Mouse (Mus musculus) cerebellum, adult 18-20 months (tissue): ENCODE measurements around the gene Rel.
A peak's percentile ranks its signal among the peaks of the same experiment; 100 is the strongest.

Experiments
- DNase-seq, 2 experiments: peaks; one replicate each; pipeline ENCODE4 v3.0.0; 2021

The Rel gene

DNA sequence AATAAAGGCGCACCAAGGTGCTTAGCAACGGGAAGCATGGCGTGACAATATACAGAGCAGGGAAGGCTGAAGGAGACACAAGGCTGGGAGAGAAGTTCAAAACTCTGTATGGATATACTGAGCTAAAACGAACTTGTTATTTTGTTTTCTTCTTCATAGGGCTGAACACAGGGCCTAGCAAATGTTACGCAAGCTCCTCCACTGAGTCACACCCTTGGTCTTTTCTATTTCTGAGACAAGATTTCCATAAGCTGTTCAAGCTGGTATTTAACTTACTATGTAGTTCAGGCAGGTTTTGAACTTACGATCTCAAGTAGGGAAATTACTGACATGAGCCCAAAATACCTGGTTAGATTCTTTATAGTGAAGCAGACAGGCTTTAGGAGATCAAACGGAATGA, 29.4 kb downstream of the Rel start:
- no peak for DNase-seq

DNA sequence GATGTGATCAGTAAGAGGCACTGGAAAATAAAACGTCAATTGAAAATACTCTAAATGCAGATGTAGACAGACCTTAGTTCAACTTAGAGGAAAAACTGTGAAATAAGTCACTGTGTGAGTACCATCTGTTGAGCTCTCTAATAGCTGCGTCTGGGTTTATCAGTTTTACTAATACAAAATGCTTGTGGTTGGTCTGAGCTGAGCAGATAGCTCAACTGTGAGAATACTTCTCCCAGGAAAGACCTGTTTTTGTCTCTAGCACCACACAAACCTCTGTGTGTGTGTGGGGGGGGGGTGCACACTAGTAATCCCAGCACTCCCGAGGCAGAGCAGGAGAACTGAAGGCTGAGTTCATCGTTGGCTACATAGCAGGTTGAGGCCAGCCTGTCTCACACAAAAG, 29.9 kb downstream of the Rel start:
- no peak for DNase-seq

DNA sequence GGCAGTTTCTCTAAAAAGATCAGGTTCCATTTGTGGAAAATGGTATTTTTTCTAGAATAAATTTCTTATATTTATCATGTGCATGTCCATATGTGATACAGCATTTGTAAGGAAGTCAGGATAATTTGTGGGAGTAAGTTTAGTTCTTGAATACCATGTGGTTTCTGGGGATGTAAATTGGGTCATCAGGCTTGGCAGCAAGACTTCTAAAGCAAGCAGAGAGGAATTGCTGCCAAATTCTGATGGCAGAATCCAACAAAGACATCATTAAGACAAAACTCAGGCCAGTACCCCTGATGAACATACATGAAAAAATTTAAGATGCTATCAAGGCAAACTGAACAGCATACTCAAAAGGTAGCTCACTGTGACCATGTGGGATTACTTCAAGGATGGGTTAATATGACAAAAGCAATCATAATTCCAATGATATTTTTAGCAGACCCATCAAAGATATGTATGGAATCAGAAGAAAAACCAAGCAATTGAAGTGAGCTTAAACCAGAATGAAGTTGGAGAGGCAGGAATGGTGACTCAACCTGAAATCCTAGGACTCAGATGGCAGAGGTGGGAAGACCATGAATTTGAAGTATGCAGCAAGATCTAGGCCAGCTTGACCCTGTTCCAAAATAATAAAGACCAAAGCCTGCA, 34.8 kb downstream of the Rel start:
- peak; percentile 18 to 40 for DNase-seq

DNA sequence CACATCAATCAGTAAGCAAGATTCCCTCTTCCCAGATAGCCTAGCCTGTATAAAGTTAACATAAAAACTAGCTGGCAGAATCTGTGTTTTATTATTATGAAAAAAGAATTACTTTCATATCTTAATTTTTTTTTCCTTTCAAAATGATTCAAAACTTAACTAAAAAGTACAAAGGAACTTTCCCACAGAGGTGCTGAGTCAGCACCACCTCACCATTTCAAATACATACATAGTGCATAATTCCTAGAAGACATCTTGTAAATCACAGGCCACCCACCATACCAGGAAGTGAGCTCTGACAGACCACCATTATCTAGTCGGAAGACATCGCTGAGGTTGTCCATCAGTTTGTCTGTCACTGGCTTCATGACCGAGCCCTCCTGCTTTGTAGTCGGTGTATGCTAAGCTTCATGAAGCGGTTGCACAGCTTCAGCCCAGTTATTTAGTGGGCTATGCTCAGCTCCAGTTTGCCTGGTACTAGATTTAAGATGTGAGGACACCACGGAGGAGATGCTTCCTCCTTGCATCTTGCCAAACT, 36.0 kb downstream of the Rel start:
- no peak for DNase-seq

DNA sequence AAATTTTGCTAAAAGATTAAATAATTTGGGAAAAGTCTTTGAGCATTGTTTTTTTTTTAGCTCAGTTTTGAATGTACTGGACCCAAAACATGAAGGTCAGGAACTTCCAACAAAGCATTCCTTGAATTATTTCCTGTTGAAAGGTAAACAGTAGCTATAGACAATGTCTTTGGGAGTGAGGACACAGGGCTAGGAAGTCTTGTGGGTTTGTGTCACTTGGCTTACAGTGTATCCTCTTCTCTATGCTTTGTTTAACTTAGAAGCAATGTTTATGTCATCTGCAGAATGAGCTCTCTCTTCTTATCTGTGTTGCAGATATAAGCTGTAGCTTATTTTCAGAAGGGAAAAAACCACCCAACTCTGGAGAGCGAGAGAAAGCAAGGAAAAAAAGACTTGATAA, 37.9 kb downstream of the Rel start:
- no peak for DNase-seq

DNA sequence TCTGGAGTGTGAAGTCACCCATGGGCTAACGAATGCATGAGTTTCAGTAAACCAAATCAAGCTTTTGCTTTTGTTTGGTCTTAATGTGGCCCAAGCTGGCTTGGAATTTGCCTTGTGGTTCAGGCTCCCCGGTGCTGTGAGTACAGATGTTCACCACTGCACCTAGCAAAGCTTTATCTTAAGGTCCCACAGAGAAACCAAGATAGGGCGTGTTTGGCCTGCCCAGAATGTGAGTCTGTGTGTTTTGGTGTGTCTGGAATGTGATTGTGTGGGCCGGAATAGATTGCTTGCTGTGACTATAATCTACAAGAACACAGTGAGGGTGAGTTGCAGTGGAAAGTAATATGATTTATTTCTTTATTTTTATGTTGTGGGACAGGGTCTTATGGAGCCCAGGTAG, 40.6 kb downstream of the Rel start:
- no peak for DNase-seq

DNA sequence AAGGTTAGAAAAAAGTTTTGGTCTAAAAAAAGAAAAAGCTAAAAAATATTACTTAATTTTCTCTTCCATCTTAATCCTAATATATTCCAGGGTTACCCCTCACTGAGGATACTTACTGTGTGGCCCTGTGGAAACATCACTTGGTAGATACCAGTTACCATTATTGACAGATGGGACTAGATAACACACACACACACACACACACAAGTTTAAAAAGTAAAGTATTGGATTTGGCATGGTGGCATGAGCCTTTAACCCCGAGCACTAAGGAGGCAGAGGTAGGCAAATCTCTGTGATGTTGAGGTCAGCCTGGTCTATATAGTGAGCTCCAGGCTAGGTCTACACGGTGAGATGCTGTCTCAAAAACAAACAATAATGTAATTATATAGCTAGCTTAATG, 42.6 kb downstream of the Rel start:
- DNase-seq: no peak

DNA sequence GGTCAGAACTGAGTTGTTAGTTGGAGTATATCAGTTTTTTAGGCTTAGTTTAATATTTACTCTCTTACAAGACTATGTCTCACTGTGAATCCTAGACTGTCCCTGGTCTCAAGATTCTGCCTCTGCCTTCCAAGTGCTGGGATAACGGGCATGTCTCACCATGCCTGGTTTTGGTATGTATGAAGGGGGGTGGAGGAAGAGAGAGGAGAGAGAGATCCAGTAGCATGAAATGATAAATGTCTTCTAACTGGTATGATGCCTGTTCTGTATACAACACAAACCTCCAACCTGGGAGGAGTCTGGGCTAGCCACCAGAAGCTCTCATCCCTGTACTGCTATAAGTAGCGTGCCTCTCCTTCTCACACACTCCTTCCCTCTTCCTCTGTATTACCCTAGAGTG, 44.3 kb downstream of the Rel start:
- no peak for DNase-seq

DNA sequence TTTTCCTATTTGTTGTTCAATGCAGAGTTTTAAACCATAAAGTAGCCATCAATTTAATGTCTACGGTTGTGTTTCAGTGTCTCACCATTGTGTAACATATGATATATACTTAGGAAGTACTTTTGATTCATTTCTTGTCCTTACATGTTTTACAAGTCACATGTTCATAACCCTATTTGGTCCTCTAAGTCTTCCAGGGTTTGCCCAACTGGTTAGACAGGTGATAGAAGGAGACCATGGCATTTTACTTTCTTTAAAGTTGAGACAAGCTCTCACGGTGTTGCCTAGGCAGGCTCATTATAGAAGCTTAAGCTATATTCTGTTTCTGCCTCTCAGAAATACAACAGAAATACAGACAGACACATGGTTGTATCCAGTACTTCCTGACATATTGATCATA, 44.9 kb downstream of the Rel start:
- DNase-seq: no peak

DNA sequence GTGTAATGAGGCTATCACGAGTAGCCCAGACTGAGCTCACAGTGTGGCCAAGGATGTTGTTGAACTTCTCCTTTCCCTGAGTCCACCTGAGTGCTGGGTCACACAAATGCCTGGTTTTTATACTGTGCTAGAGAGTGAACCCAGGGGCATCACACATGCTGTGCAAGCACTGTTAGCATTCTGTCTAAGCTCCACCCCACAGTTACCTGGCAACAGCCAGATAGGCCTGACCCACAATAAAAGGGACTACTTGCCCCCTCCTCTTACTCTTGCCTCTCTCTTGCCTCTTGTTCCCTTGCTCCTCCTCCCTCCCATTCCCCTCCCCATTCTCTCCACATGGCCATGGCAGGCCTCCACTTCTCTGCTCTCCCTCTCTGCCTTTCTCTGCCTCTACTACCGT, 48.4 kb downstream of the Rel start:
- DNase-seq: no peak

DNA sequence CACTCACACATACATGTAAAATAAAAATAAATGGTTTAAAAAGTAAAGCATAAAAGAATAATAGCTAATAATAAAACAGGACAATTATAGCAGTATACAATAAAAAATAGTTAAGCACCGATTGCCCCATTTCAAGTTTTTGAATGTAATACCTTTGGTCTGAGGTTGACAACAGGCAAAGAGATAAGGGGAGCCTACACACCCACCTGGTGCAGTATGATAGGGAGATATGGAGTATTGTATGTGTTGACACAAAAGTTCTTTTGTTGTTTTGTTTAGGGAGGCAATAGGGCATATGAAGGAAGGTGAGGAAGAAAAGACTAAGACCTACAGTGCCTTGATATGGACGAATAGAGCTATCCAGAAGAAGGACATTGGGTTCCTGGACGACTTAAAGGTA, 50.9 kb downstream of the Rel start:
- DNase-seq: no peak

DNA sequence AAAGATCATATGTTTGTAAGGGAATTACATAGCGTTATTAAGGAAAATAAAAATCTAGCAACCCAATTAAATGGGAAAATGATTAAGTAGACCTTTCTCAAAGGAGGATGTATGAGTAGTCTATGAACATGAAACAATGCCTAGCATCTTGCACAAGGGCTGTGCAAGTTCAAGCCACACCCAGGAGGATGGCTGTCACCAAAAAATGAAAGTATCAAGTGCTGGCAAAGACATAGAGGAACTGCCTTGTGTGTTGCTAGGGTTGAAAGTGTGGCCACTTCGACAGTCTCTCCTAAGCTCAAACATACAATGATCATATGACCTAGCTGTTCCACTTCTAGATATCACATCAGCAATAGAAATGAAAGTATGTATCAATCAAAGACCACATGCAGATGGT, 51.9 kb downstream of the Rel start:
- DNase-seq: no peak

DNA sequence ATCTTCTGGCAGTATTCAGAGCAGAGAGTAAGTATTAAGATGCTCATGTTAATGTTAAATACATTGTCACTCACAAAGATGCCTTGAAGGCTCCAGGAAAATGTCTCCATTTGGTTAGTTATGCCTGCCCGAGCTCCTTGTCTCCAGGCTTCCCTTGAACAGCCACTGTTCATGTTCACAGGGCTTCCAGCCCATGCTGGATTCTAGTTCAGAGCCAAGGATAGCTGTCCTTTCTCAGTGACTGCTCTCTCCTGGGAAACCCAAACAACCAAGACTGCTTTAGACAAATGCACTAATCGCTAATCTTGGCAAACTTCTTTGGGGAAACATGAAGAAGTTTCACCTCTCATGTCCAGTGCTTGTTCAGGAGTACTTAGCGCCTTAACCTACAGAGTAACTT, 58.5 kb downstream of the Rel start:
- no peak for DNase-seq

DNA sequence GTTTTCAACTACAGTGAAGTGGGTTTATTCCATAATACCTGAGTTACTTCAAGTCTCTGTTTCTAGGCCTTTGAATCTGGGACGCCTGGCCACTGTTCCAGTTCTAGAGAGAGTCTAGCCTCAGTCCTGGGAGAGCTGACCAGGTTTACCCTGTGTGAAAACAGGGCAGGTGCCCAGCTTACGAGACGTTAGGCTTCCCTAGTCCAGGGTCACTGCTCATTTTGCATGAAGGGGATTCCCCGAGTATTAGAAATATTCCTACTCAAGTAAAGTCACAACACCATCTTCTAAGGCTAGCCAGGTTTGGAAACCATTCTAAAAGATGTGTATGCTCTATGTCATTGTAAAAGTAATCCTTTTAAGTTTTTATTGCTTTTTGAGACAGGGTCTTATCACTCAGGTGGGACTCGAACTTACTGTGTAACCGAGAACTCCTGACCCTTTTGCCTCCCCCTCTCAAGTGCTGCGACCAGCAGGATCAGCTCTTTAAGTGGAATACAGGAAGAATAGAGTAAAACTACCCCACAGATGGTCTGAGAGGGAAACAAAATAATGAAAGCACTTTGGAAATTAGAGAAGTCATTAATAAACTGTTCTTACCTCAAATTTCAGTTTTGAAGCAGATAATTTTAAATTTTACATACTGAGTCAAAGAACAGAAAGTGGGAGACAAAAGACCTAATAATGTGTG, 66.0 kb downstream of the Rel start:
- no peak for DNase-seq

DNA sequence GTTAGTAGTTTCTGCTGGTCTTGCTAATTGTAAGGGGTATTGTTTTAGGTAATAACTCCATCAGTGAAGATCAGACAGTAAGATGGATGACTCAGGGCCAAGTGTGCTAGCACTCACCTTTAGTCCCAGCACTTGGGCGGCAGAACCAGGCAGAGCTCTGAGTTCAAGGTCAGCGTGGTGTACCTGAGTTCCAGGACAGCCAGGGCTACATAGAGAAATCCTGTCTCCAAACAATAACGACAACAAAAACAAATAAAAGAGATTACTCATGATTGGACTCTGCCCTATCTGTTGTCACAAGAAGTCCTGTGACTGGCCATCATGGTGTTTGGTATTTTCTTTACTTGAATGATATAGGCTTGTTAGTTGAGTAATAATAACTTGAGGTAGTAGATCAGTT, 68.9 kb downstream of the Rel start:
- DNase-seq: no peak

DNA sequence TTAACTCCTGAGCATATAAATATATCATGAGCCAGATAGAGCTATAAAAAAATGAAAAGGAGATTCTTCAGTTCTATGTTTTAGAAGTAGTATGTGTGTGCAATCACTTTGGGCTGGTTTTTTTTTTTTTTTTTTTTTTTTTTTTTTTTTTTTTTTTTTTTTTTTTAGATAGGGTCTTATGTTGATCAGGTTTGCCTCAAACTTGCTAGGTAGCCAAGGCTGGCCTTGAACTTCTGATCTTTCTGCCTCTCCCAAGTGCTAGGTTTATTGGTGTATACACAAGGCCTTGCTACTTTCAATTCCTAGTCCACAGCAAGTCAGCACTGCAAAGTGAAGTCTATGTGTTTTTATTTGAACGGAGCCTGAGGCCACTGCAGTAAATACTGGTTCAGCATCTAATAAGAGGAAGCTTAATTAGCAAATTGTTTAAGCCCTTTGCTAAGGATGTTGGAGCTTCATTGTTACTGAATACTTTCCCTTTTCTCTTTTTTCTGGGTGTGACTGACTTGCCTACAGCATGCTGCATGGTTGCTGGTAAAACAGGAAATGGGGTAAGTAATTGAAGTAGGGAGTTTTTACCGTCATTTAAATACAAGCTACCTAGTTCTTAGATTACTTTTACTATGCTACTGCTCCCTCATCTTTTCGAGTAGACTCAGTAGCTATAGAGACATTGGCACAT, 71.2 kb downstream of the Rel start:
- DNase-seq: no peak

DNA sequence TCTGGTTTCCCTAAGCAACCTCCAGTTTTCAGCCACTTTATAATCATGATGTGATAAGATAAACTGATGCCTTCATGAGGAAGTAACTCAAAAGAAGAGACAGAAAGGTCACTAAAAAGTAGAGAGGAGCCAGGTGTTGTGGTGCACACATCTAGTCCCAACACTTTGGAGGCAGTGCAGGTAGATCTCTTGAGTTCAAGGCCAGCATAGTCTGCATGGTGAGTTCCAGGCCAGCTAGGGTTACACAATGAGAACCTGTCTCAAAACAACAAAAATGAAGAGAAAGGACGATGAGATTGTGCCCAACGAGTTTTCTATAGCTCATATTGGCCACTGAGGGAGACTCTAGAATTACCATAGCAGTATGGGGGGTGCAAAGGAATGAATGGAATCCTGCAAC, 72.2 kb downstream of the Rel start:
- DNase-seq: no peak

DNA sequence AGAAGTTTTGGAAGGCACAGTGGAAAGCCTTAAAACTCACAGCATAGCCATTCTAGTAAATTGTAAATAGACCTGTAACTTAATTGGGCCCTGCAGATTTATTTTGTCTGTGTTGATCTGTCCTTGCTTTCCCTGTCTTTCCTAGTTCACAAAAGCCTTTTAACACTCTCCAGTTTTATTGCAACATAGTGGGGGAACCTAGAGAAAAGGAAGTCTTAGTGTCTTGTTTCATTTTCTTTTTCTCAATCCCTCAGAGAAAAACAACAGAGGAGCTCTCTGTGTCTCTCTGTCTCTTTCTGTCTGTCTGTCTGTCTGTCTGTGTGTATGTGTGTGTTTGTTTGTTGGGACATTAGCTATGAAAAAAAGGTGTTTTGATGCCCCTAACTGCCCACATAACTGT, 74.9 kb downstream of the Rel start:
- no peak for DNase-seq

DNA sequence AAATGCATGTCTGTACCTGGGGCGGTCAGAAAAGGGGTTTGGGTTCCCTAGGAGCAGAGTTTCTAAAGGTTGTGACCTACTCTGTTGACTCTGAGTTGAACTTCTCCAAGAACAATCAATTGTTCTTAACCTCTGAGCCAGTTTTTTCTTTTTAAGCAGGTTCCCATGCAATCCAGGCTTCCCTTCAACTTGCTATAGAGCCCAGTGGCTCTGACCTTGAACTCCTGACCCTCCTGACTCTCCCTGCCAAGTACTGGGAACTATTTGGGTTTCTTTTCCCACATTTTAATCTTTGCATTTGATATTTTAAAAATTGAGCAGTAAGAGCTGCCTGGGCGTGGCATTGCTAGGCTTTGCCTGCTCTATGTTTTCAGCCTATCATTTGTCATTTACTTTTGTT, 77.5 kb downstream of the Rel start:
- no peak for DNase-seq

DNA sequence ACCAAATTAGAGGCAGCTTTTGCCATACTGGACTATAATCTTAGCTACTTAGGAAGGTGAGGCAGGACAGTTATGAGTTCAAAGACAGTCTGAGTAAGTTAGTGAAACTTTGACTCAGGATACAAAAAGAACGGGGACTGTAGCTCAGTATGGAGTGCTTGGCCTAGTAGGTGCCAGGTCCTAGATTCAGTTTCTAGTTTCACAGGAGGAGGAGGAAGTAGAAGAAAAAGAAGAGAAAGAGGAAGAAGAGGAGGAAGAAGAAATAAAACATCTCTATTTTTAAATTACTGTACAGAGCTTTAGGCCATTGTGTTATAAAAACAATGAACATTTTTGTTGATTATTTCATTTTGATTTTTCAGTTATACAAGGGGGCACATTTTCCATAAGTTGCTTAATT, 82.7 kb downstream of the Rel start:
- no peak for DNase-seq
